Mouse (Mus musculus) kidney, postnatal 10 days (tissue): ENCODE measurements at regions not wholly inside any gene's neighbourhood (a gene's known extent, or its start where the extent isn't known, plus 50 kb on each side); places are given as distances from the start of the nearest gene placed in this dataset.

Experiments used
- DNase-seq: peaks from one replicate; pipeline ENCODE4 v3.0.0; 2021; ENCODE audit warnings: mixed read lengths

DNA sequence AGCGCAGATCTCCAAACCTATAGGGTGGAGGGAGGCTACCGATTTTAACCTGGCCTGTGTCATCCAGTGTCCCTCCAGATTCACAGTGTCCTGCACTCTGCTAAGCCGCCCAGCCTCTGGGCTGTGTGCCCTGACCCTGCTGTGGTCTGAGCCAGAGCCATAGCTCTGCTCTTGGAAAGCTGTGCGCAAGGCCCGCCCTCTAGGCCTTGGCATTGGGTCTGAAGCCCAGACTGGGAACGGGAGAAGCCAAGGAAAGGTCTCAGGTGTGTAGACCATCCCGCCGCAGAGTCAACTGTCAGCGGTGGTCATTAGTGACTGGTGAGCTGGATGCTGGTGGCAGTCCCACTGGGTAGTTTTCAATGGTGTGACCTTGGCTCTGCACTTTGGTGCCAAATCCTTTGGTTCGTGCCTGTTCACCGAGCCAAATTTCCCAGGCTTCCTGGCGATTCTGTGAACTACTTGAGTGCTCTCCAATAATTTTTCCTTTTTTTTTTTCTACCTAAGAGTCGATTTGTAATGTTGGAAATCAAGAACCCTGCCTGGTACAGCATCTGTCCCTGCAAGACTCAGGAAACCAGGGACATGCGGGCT is 52.0 kb upstream of the Ptgfrn start:
- DNase-seq: peak; percentile 37

DNA sequence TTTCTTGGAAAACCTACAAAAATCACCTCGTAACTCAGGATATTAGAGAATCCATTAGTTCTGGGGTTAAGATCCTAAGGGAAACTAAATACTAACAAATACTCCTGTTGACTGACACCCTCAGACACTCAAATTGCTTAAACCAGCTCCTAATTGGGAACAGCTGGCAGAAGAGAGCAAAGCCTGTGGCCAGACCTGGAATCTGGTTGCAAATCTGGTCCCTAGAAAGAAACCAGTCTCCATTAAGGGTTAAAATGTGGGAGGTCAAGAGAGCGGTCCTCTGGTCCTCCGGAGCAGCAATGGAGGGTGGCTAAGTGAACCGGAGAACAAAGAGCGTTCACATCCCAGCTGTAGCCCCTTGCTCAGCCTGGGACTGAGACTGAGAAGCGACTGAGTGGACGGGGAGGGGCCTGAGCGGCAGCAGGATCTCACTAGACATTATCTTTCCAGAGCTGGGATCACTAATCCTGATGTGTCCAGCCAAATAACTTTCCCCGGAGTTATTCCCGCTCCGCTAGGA is 51.4 kb upstream of the Ptgfrn start:
- DNase-seq: peak; percentile 29
